Mouse (Mus musculus) brown adipose tissue, adult 24 weeks (tissue): Measurements from ENCODE around the gene Pla2g3. TPM values are rescaled to one million over a fixed set of nuclear protein-coding genes. Genes with fewer than 3 reads are reported as not detected.

Source experiments
- H3K27ac ChIP-seq: fragments of 200-500 bp; replicated peaks from 2 replicates; pipeline ENCODE4 v1.5.1; 2012; ENCODE audit warnings: low read depth, mild to moderate bottlenecking, low read length
- H3K4me1 ChIP-seq: fragments of 200-500 bp; 2 replicates; pipeline ENCODE4 v1.6.1; 2012; ENCODE audit warnings: low read length, mixed read lengths; ENCODE audit not compliant: control insufficient read depth, insufficient read depth, insufficient read length
- H3K4me3 ChIP-seq: fragments of 200-500 bp; 2 replicates; pipeline ENCODE4 v1.5.1; 2012; ENCODE audit warnings: low read depth, mild to moderate bottlenecking, low read length, moderate library complexity; ENCODE audit not compliant: insufficient read depth
- polyA plus RNA-seq: library from polyadenylated mRNA; stranded (reverse); fragments of >200 nt; gene quantifications from 2 replicates; pipeline ENCODE4 v1.2.4, GENCODE M21; 2012; ENCODE audit not compliant: missing spikeins, insufficient read depth, insufficient read length

The Pla2g3 gene
- polyA plus RNA-seq, 1 experiment, result not detected

- H3K27ac ChIP-seq, result no peak overlapping the region
- 0 out of 2 replicates have a peak, but pooled peaks cover 3% of the 10 kb centered on the region for H3K4me1 ChIP-seq
- no peak overlapping the region for H3K4me3 ChIP-seq
Observed at GRCm38 (mm10) chr11:3521339-3522224, 33.5 kb downstream of the Pla2g3 start.

DNA sequence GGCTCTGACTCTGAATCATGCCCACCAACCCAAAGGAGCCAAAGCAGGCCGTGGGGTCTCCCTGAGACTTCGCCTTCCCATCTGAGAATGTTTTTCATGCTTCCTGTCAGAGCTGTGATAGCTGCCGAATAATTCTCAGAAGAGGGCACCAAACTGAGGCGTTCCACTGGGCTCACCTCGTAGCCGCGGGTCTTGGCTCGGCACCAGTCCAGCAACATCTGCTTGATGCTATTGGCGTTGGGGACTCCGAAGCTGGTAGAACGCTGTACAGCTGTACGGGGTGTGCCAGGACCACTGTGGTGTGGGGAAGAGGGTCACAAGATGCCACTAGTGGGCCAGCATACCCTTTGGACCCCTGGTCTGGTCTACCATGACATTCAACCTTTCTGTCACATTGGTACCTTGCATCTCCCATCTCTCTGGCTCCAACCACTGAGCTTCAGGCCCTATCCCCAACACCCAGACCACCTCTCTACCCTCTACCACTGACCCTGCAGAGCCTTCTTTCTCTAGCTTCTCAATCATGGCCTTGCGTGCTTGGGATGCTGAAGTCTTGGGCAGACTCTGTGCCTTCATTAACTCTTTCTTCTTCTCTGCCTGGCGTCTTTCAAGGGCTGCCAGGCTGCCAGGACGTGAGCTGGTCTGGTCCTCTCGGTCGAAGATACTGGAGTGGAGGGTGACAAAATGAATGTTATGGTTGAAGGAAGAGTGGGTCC, 34.4 kb downstream of the Pla2g3 start:
- no peak overlapping the region for H3K4me3 ChIP-seq
- no peak overlapping the region for H3K27ac ChIP-seq

GRCm38 (mm10) chr11:3523840-3524582, 35.9 kb downstream of the Pla2g3 start:
- Histone ChIP-seq H3K27ac (no peak overlapping the region), H3K4me1 (no peaks in the 10 kb centered on the region), H3K4me3 (no peak overlapping the region)

More for the DNA sequence above, 34.4 kb downstream of the Pla2g3 start:
- H3K4me1 ChIP-seq, result 0 out of 2 replicates have a peak, but pooled peaks cover 2% of the 10 kb centered on the region

DNA sequence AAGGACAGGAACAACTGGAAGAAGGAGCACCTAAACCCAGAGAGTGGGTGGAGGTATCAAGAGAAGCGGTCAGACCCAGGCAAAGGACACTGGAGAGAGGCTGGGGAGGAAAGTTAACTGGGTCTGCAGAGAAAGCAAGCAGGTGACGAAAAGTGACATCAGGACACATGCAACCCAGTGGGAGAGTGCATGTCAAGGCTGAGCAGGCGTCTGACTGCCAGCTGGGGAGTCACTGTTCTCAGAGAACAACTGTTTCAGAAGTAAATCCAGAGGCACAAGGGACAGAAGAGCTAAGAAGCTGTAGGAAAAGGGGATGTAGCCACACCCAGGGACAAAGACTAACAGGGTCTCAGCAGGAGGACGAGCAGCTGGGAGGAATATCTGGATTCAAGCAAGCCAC, 37.5 kb downstream of the Pla2g3 start:
- H3K4me3 ChIP-seq, result no peak overlapping the region
- no peak overlapping the region for H3K27ac ChIP-seq
- H3K4me1 ChIP-seq, result no peaks in the 10 kb centered on the region

DNA sequence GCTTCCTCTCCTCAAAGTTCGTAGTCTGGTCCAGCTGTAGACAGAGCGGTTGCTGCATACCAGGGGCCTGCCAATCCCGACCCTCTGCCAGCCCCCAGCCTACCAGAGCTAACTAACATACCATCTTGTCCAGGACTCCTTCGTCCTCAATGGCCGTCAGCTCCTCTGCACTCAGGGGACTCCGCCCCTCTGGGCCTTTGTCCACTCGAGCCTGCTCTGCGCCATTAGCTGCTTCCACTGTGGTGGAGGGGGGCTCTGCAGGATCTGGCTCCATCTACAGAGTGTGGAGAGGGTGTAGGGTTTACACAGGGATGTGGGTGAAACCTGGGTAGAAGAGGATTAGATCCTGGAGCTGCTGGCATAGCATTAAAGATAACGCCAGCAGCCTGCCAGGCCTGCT, 38.1 kb downstream of the Pla2g3 start:
- Histone ChIP-seq H3K4me1 (no peaks in the 10 kb centered on the region), H3K27ac (no peak overlapping the region), H3K4me3 (no peak overlapping the region)

- Histone ChIP-seq H3K27ac (no peak overlapping the region), H3K4me1 (no peaks in the 10 kb centered on the region), H3K4me3 (no peak overlapping the region)
Observed at GRCm38 (mm10) chr11:3526979-3527738, 39.1 kb downstream of the Pla2g3 start.

GRCm38 (mm10) chr11:3527766-3528165, 39.7 kb downstream of the Pla2g3 start:
- Histone ChIP-seq H3K27ac (no peak overlapping the region), H3K4me3 (no peak overlapping the region), H3K4me1 (no peaks in the 10 kb centered on the region)

- Histone ChIP-seq H3K4me3 (no peak overlapping the region), H3K4me1 (no peaks in the 10 kb centered on the region), H3K27ac (no peak overlapping the region)
Observed at GRCm38 (mm10) chr11:3528208-3528607, 40.1 kb downstream of the Pla2g3 start.

DNA sequence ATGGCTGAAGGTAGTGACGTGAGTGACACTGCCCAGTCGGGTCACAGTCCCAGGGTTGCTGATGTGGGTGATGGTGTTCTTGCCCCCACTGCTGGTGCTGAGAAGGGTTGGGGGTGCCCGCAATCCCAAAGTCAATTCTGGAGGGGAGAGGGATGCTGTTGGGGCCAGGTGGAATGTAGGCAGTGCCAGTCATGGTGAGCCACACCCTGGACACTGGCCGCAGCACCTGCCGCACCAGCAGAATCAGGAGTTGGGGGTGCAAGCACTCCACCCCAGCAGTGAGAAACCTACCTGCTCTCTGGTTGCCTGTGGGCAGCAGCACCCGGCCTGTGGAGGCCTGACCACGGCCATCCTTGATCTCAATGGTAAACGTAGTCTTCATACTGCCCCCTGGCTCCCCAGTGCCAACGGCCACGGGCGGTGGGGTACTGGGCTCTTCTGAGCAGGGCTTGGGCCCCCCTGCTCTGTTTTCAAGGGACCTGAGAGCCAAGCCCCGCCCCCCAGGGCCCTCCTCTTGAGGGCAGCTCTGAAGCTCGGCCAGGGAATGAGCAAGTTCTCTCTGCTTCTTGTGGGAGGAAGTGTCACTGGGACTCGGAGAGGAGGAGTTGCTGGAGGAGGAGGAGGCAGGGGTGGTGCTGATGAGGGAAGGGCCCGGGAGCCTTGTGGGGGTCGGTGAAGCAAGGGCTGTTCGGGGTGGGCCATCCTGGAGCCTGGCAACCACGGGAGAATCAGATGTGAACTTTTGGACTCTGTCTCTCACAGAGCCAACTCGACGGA, 41.6 kb downstream of the Pla2g3 start:
- no peak overlapping the region for H3K27ac ChIP-seq
- no peaks in the 10 kb centered on the region for H3K4me1 ChIP-seq
- H3K4me3 ChIP-seq, result no peak overlapping the region

DNA sequence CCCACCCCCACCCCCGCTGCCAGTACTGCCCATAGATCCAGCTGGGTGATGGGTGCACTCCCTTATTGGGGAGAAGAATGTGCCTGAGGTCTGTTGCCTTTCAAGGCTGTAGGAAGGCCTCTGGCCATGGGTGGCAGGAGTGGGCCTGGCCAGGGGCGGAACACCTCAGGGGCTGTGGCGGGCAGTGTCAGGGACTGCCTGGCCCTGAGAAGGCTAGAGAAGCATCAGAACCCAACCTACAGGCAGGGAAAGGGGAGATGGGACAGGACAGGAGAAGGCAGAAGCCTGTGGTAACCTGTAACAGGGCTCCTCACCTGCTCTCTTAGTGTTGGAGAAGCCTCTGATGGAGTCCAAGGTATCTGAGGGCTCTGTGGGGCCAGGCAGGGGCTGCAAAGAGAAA, 42.6 kb downstream of the Pla2g3 start:
- Histone ChIP-seq H3K27ac (no peak overlapping the region), H3K4me1 (no peaks in the 10 kb centered on the region), H3K4me3 (no peak overlapping the region)

- Histone ChIP-seq H3K4me3 (no peak overlapping the region), H3K27ac (no peak overlapping the region), H3K4me1 (no peaks in the 10 kb centered on the region)
Observed at GRCm38 (mm10) chr11:3531634-3532033, 43.5 kb downstream of the Pla2g3 start.

GRCm38 (mm10) chr11:3532101-3532931, 44.2 kb downstream of the Pla2g3 start:
- Histone ChIP-seq H3K4me3 (no peak overlapping the region), H3K27ac (no peak overlapping the region), H3K4me1 (no peaks in the 10 kb centered on the region)

DNA sequence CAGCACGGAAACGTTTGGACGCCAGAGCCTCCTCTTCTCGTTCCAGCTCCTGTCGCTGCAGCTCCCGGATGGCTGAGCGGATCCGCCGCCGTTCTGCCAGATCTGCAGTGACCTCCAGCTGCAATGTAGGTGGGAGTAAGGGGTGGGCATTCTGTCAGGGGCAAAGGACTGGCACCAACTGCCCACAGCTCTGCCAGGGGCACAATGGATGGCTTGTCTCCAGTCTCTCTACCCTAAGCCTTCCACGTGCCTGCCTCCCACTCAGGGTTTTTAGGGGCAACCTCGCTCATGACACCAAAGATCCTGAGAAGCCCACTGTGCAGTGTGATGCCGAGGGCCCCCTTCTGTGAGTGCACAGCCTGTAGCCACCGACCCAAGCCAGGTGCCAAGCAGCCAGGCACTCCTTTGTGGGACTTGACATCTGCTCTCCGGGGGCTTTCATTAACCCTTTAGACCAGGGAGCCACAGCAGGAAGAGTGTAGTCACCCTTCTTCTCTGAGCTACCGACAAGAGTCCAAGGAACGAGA, 45.4 kb downstream of the Pla2g3 start:
- no peaks in the 10 kb centered on the region for H3K4me1 ChIP-seq
- H3K4me3 ChIP-seq, result no peak overlapping the region
- H3K27ac ChIP-seq, result no peak overlapping the region
